Mouse (Mus musculus): ENCODE results near the gene Spg11. TPM values are rescaled to one million over a fixed set of nuclear protein-coding genes. Genes with fewer than 3 reads are reported as not detected.

The Spg11 gene
- polyA plus RNA-seq, 1 experiment: 9.7 TPM

DNA sequence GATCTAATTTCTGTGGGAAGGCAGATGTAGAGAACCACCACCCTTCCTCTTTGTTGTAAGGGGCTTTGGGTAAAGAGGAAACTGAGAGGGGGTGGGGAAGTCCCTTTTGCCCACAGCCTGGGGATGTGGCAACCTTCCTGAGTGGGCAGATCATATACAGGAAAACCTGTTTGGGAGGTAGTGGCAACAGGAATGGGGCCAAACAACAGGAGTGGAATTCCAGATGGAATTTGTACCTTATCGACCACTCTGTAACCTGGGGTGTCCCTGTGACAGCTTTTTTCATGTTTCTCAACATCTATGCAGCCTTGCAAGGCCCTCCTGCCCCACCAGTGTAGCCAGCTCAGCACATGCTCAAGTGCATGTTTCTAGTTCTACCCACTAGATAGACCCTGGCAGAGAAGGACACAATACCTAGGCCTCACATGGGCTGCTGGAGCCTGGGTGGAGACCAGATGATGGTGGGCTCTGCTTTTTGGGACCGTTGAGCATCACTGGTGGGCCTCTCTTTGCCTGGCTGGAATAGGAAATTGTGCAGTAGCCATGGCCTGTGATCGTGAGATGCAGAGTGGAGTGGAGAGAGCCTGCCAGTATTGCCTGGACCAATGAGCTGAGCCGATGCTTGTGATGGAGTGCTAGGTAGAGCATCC lies 38.0 kb upstream of the Spg11 start:
- H3K27ac ChIP-seq (ENCODE audit: insufficient read depth, low read length): no peak overlapping the region
- H3K4me1 ChIP-seq (ENCODE audit: control insufficient read depth, insufficient read depth, low read length): peaks cover 2% of the 10 kb centered on the region; the same call in 1 of the 2 replicates
- TF ChIP-seq POLR2A (IDR thresholded peaks at IDR 0.05; ENCODE audit: extremely low read depth, insufficient read depth, low read length) (no peak), CTCF (IDR thresholded peaks at IDR 0.05; ENCODE audit: extremely low read depth, insufficient read depth, low read length) (no peak)
- H3K4me3 ChIP-seq (ENCODE audit: insufficient read depth, low read length): no peak overlapping the region

DNA sequence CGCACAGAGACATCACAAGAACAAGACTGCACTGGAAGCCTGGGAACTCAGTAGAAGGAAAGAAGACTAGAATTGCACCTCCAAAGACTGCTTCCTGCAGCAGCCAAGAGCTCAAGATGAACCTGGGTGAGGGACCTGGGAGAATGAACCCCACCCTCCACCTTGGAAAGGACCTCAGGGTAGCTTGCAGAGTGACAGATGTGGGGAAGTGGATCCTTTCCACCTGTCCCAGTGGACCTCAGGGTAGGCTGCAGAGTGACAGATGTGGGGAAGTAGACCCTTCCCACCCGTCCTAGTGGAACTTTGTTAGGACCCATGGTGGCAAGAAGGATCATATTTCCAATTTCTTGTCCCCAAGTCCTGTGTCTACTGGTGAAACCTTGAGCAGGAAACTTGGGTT lies 37.1 kb upstream of the Spg11 start:
- peaks cover 2% of the 10 kb centered on the region; the same call in 1 of the 2 replicates for H3K4me1 ChIP-seq (ENCODE audit: control insufficient read depth, insufficient read depth, low read length)
- no peak for TF ChIP-seq CTCF (IDR thresholded peaks at IDR 0.05; ENCODE audit: extremely low read depth, insufficient read depth, low read length)
- TF ChIP-seq POLR2A (IDR thresholded peaks at IDR 0.05; ENCODE audit: extremely low read depth, insufficient read depth, low read length): no peak
- no peak overlapping the region for H3K27ac ChIP-seq (ENCODE audit: insufficient read depth, low read length)
- H3K4me3 ChIP-seq (ENCODE audit: insufficient read depth, low read length): no peak overlapping the region

DNA sequence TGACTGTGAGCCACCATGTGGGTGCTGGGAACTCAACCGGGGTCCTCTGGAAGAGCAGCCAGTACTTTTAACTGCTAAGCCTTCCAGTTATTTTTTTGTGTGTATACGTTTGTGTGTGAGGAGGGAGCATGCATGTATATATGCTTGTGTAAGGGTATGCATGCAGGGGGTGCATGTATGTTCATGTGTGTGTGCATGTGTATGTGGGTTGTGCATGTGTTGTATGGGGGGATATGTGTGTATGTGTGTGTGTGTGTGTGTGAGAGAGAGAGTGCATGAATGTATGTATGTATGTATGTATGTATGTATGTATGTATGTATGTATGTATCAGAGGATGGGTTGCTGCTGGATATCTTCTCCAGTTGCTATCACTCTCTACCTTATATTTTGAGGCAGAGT lies 36.3 kb upstream of the Spg11 start:
- H3K4me3 ChIP-seq (ENCODE audit: insufficient read depth, low read length): no peak overlapping the region
- TF ChIP-seq CTCF (IDR thresholded peaks at IDR 0.05; ENCODE audit: extremely low read depth, insufficient read depth, low read length): no peak
- no peak for TF ChIP-seq POLR2A (IDR thresholded peaks at IDR 0.05; ENCODE audit: extremely low read depth, insufficient read depth, low read length)
- H3K27ac ChIP-seq (ENCODE audit: insufficient read depth, low read length): no peak overlapping the region
- peaks cover 2% of the 10 kb centered on the region; the same call in 1 of the 2 replicates for H3K4me1 ChIP-seq (ENCODE audit: control insufficient read depth, insufficient read depth, low read length)

DNA sequence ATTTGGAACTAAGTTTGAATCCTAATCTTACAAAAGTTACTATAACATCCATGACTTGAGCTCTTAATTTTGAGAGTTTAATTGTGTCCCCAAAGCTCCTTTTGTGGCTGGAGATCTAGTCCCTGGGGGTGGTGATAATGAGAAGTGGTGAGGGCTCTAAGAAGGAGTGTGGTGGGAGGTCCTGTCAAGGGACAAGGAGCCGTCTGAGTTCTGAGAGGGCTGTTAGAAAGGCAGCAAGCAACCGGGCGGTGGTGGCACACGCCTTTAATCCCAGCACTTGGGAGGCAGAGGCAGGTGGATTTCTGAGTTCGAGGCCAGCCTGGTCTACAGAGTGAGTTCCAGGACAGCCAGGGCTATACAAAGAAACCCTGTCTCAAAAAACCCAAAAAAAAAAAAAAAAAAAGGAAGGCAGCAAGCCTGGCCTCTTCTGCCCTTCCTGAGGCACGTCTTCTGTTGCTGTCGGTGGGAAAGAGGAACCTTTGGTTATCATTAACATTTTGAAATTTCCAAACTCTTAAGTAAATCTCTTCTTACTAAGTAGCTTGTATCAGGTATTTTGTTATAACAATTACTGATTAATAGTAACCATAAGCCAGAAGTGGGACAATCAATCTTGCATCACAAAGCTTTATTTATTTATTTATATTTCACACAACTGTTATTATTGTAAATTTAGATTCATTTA lies 35.6 kb upstream of the Spg11 start:
- H3K27ac ChIP-seq (ENCODE audit: insufficient read depth, low read length): no peak overlapping the region
- H3K4me1 ChIP-seq (ENCODE audit: control insufficient read depth, insufficient read depth, low read length): peaks cover 2% of the 10 kb centered on the region; the same call in 1 of the 2 replicates
- no peak overlapping the region for H3K4me3 ChIP-seq (ENCODE audit: insufficient read depth, low read length)
- TF ChIP-seq CTCF (IDR thresholded peaks at IDR 0.05; ENCODE audit: extremely low read depth, insufficient read depth, low read length) (no peak), POLR2A (IDR thresholded peaks at IDR 0.05; ENCODE audit: extremely low read depth, insufficient read depth, low read length) (no peak)

DNA sequence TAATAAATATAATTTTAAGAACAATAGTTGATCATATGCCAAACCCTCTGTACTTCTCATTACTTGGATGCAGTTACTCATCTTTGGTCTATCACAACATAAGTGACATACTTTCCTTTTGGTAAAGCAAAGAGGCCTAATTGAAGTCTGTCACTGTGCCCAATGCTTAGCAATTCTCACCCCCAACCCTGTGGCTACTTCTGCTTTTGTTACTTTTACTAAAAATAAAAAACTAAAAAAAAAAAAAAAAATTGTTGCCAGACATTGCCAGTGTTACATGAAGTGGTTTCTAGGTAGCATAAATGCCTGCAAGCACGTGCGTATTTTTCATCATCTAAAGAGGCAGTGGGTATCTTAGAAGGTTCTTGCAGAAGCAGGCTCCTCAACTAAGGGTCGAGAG lies 34.7 kb upstream of the Spg11 start:
- H3K4me3 ChIP-seq (ENCODE audit: insufficient read depth, low read length): no peak overlapping the region
- no peak overlapping the region for H3K27ac ChIP-seq (ENCODE audit: insufficient read depth, low read length)
- H3K4me1 ChIP-seq (ENCODE audit: control insufficient read depth, insufficient read depth, low read length): no peaks in the 10 kb centered on the region; the same call in 1 of the 2 replicates
- TF ChIP-seq CTCF (IDR thresholded peaks at IDR 0.05; ENCODE audit: extremely low read depth, insufficient read depth, low read length): no peak
- no peak for TF ChIP-seq POLR2A (IDR thresholded peaks at IDR 0.05; ENCODE audit: extremely low read depth, insufficient read depth, low read length)

DNA sequence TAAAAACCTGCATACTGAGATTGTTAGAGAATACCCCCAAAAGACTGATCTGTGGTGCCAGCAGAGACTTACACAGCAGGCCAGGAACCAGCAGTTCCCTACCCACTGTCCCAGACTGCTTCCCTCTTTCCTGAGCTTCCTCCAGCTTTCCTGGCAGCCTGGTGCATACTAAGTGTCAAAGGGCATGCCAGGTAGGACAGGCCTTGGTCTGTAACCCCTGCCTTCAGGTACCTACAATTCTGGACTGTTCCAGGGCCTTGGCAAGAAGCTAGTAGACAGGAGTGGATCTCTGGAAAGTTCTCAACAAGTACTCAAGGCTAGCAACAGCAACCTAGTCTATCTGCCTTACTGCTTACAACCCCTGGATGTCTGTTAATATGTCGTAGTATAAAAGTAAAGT lies 33.0 kb upstream of the Spg11 start:
- no peaks in the 10 kb centered on the region; the same call in 1 of the 2 replicates for H3K4me1 ChIP-seq (ENCODE audit: control insufficient read depth, insufficient read depth, low read length)
- H3K27ac ChIP-seq (ENCODE audit: insufficient read depth, low read length): no peak overlapping the region
- H3K4me3 ChIP-seq (ENCODE audit: insufficient read depth, low read length): no peak overlapping the region
- TF ChIP-seq CTCF (IDR thresholded peaks at IDR 0.05; ENCODE audit: extremely low read depth, insufficient read depth, low read length) (no peak), POLR2A (IDR thresholded peaks at IDR 0.05; ENCODE audit: extremely low read depth, insufficient read depth, low read length) (no peak)

DNA sequence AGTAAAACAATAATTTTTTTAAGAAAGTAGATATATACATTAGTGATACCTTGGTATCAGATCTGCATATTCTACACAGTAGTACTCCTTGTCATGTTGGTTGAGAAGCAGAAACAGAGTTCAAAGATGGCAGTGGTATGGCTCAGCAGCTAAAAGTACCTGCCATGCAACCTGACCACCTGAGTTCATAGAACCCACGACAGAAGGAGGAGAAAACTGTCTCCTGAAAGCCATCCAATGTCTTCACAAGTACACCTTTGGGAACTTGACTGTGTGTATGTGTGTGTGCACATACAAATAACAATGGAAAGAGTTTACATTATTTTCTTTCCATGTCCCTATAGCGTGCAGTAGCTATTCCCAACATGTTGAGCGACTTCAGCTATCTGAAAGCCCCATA lies 31.5 kb upstream of the Spg11 start:
- no peak overlapping the region for H3K27ac ChIP-seq (ENCODE audit: insufficient read depth, low read length)
- no peak overlapping the region for H3K4me3 ChIP-seq (ENCODE audit: insufficient read depth, low read length)
- no peak for TF ChIP-seq POLR2A (IDR thresholded peaks at IDR 0.05; ENCODE audit: extremely low read depth, insufficient read depth, low read length)
- no peak for TF ChIP-seq CTCF (IDR thresholded peaks at IDR 0.05; ENCODE audit: extremely low read depth, insufficient read depth, low read length)
- no peaks in the 10 kb centered on the region; the same call in 1 of the 2 replicates for H3K4me1 ChIP-seq (ENCODE audit: control insufficient read depth, insufficient read depth, low read length)

DNA sequence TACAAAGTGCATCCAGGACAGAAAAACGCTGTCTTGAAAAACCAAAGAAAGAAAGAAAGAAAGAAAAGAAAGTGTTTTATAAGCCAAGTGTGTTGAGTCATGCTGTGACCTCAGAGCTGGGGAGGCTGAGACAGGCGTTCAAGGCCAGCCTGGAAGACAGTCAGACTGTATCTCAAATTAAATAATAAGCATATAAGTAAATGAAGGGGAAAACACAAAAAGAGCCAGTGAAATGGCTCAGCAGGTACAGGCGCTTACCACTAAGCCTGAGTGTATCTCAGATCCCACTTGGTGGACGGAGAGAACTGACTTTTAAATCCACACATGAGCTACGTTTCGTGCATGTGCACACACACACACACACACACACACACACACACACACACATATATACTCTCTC lies 31.1 kb upstream of the Spg11 start:
- Histone ChIP-seq H3K4me1 (ENCODE audit: control insufficient read depth, insufficient read depth, low read length) (no peaks in the 10 kb centered on the region; the same call in 1 of the 2 replicates), H3K27ac (ENCODE audit: insufficient read depth, low read length) (no peak overlapping the region), H3K4me3 (ENCODE audit: insufficient read depth, low read length) (no peak overlapping the region)
- TF ChIP-seq CTCF (IDR thresholded peaks at IDR 0.05; ENCODE audit: extremely low read depth, insufficient read depth, low read length): no peak
- TF ChIP-seq POLR2A (IDR thresholded peaks at IDR 0.05; ENCODE audit: extremely low read depth, insufficient read depth, low read length): no peak

DNA sequence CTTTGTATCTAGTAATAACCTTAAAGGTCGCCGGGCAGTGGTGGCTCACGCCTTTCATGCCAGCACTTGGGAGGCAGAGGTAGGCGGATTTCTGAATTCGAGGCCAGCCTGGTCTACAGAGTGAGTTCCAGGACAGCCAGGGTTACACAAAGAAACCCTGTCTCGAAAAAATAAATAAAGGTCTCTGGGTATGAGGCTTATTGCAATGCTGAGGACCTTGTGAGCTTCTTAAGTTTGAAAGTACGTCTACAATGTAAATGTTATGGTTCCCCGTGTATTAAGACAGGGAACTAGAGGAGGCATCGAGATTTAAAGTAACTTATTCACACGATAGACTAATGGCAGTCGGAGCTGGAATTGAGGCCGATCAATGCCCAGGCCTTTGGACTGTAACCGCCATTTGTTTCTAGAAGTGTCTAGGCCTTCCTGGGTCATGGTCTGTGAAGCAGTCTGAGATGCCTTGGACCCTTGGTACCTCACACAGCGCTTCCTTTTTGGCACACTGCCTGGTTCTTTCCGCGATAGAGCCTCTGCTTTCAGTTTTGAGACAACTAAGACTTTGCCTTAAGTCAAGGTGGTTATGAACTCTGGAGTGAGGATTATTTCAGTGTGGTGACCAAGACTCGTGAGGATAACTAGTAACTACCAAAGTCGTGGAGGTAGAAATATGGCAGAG lies 30.2 kb upstream of the Spg11 start:
- TF ChIP-seq CTCF (IDR thresholded peaks at IDR 0.05; ENCODE audit: extremely low read depth, insufficient read depth, low read length): no peak
- TF ChIP-seq POLR2A (IDR thresholded peaks at IDR 0.05; ENCODE audit: extremely low read depth, insufficient read depth, low read length): no peak
- H3K4me3 ChIP-seq (ENCODE audit: insufficient read depth, low read length): peak overlapping the region; percentile 65
- H3K4me1 ChIP-seq (ENCODE audit: control insufficient read depth, insufficient read depth, low read length): no peaks in the 10 kb centered on the region; the same call in 1 of the 2 replicates
- H3K27ac ChIP-seq (ENCODE audit: insufficient read depth, low read length): no peak overlapping the region

Data from cortical plate, adult 2 months (tissue).